ENCODE assay signal across 16 mouse cellular contexts in the genomic region with DNA sequence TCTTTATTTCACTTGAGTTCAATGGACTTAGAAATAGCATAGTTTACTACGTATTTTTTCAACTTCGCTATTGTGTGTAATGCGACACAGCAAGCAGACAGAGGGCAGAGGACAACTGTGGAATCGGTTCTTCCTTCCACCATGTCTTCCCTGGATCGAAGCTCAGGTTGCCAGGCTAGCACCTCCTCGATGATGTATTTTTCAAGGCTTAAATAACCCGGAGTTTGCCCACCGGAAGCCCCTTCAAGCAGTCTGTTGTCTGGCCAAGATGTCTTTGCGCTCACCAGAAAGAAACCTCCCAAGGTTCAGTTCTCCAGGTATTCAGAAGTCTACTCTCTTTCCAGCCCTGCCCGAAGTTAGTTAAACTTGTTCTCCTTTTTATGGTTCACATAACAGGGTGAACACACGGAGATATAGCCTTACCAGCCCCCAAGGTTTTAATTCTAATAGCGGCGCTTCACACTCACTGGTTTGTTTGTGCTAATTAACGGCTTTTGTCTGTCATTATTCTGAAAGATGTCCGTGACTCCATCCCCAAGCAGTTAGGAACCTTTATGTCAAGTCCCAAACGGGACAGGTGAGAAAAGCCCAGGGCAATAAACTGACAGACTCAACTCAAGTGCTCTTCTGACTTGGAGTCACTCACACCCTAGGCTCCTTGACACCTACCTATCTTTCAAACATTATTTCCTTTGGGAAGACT. TPM values are rescaled to one million over a fixed set of nuclear protein-coding genes. Genes with fewer than 3 reads are reported as not detected.
DNase-seq lines count a peak whose midpoint lies in the region; ATAC-seq and TF ChIP-seq lines count a peak whose summit lies in the region.
"Had no signal": no experiment of that assay in that cellular context is flagged by ENCODE, and none has a peak within 500 bp of the region (broad histone marks: within the 10 kb centered on the region; RNA-seq: fewer than 3 reads in every experiment).

No protein-coding gene starts in this region.

- H3K36me3 ChIP-seq in heart, embryonic 14.5 days (ENCODE audit: control insufficient read depth, insufficient read depth, low read length) = no peaks in the 10 kb centered on the region
- no peaks in the 10 kb centered on the region for H3K36me3 ChIP-seq in lung, embryonic 14.5 days (ENCODE audit: insufficient read depth)
- no peaks in the 10 kb centered on the region for H3K36me3 ChIP-seq in liver, embryonic 11.5 days (ENCODE audit: control insufficient read depth, insufficient read depth, low read length)
- H3K36me3 ChIP-seq in forebrain, embryonic 16.5 days (ENCODE audit: control insufficient read depth, insufficient read depth) = no peaks in the 10 kb centered on the region
- H3K36me3 ChIP-seq: embryonic facial prominence, embryonic 13.5 days; forebrain, embryonic 12.5 days had no signal

- intact Hi-C loops in heart, postnatal 10 days (cut with DNase I) = loop anchor here (5.0 kb wide), 1 partner anchor 129 kb away; no protein-coding TSS in a partner anchor

- H3K4me3 ChIP-seq in heart, embryonic 14.5 days (ENCODE audit: control insufficient read depth in 1 of 2, insufficient read depth in 1 of 2, low read depth in 1 of 2, low read length in 2 of 2) = peak overlapping the region in 1 of 2 experiments; percentile 59; a peak in 2 of 4 replicates
- H3K4me3 ChIP-seq in lung, embryonic 14.5 days (ENCODE audit: low read depth, low read length) = peak overlapping the region; percentile 56; the same call in 1 of the 2 replicates
- peak overlapping the region; percentile 78 for H3K4me3 ChIP-seq in liver, embryonic 11.5 days (ENCODE audit: low read depth, low read length)
- H3K4me3 ChIP-seq in forebrain, embryonic 16.5 days (replicated peaks; ENCODE audit: low read length) = no peak overlapping the region

- H3K9me3 ChIP-seq in heart, embryonic 14.5 days (ENCODE audit: control insufficient read depth, low read length) = 0 out of 2 replicates have a peak, but pooled peaks cover 3% of the 10 kb centered on the region
- H3K9me3 ChIP-seq in lung, embryonic 14.5 days (ENCODE audit: low read depth, low read length) = no peaks in the 10 kb centered on the region
- H3K9me3 ChIP-seq in liver, embryonic 11.5 days (ENCODE audit: control insufficient read depth, low read length) = no peaks in the 10 kb centered on the region
- H3K9me3 ChIP-seq in forebrain, embryonic 16.5 days (ENCODE audit: control insufficient read depth, low read length) = no peaks in the 10 kb centered on the region
- H3K9me3 ChIP-seq: embryonic facial prominence, embryonic 13.5 days; forebrain, embryonic 12.5 days had no signal

- 26% methylated on average over 16 of the region's 16 CpGs for WGBS in heart, embryonic 14.5 days
- WGBS in lung, embryonic 14.5 days = 18% methylated on average over 16 of the region's 16 CpGs
- 23% methylated on average over 16 of the region's 16 CpGs for whole genome bisulfite sequencing in liver, embryonic 11.5 days
- 17% methylated on average over 16 of the region's 16 CpGs for WGBS in forebrain, embryonic 16.5 days

- no peak for DNase-seq in heart, postnatal 10 days
- no peak for DNase-seq in lung, embryonic 14.5 days
- no peak for DNase-seq in lung, postnatal 4 days
- DNase-seq in brain, embryonic 14.5 days (ENCODE audit: low read depth) = peak; percentile 2
- DNase-seq in liver, embryonic 11.5 days (ENCODE audit: low spot score) = no peak
- DNase-seq in right cerebral cortex, adult 2 months (ENCODE audit: low spot score in 2 of 2) = no peak
- DNase-seq: cerebellum, adult 9-11 months; gastrocnemius, adult 2 months; spleen, adult 18-20 months; thymus, adult 18-20 months had no signal

- peaks cover 2 to 8% of the 10 kb centered on the region in 2 experiments; a peak in 1 of 4 replicates for H3K4me1 ChIP-seq in heart, embryonic 14.5 days (ENCODE audit: control insufficient read depth in 2 of 2, insufficient read depth in 2 of 2, low read length in 2 of 2)
- H3K4me1 ChIP-seq in lung, embryonic 14.5 days (ENCODE audit: insufficient read depth) = no peaks in the 10 kb centered on the region
- H3K4me1 ChIP-seq in liver, embryonic 11.5 days (replicated peaks; ENCODE audit: control insufficient read depth, insufficient read depth, low read length) = peaks cover 13% of the 10 kb centered on the region
- peaks cover 17% of the 10 kb centered on the region for H3K4me1 ChIP-seq in forebrain, embryonic 16.5 days (replicated peaks; ENCODE audit: control insufficient read depth, insufficient read depth, low read length)

- no peak overlapping the region for H3K9ac ChIP-seq in heart, embryonic 14.5 days (ENCODE audit: low read length)
- no peak overlapping the region for H3K9ac ChIP-seq in lung, embryonic 14.5 days
- H3K9ac ChIP-seq in liver, embryonic 11.5 days (ENCODE audit: low read depth, low read length) = no peak overlapping the region
- H3K9ac ChIP-seq in forebrain, embryonic 16.5 days (replicated peaks; ENCODE audit: low read depth, low read length) = no peak overlapping the region
- H3K9ac ChIP-seq: embryonic facial prominence, embryonic 13.5 days; forebrain, embryonic 12.5 days; hindbrain, embryonic 14.5 days had no signal

- TF ChIP-seq CTCF in lung, embryonic 14.5 days (IDR thresholded peaks at IDR 0.05; ENCODE audit: low read depth) = no peak
- no peak for TF ChIP-seq CTCF in brain, embryonic 14.5 days (IDR thresholded peaks at IDR 0.05; ENCODE audit: borderline replicate concordance, extremely low read depth, insufficient read depth, insufficient read length)

- TF ChIP-seq POLR2A in brain, embryonic 14.5 days (IDR thresholded peaks at IDR 0.05; ENCODE audit: borderline replicate concordance, extremely low read depth, insufficient read depth, insufficient read length, poor library complexity, severe bottlenecking) = no peak

- H3K27me3 ChIP-seq in heart, embryonic 14.5 days (ENCODE audit: control insufficient read depth, insufficient read depth, low read length) = peaks cover 76% of the 10 kb centered on the region
- H3K27me3 ChIP-seq in lung, embryonic 14.5 days (ENCODE audit: insufficient read depth, low read length) = peaks cover 66% of the 10 kb centered on the region
- peaks cover 61% of the 10 kb centered on the region for H3K27me3 ChIP-seq in liver, embryonic 11.5 days (replicated peaks; ENCODE audit: control insufficient read depth, insufficient read depth, low read length)
- H3K27me3 ChIP-seq in forebrain, embryonic 16.5 days (replicated peaks; ENCODE audit: control insufficient read depth, insufficient read depth, low read length) = peaks cover 63% of the 10 kb centered on the region

- ATAC-seq in heart, embryonic 14.5 days (ENCODE audit: insufficient number of reproducible peaks, insufficient read depth, low FRiP score, low read depth) = no peak
- no peak for ATAC-seq in lung, embryonic 14.5 days (ENCODE audit: insufficient read depth)
- no peak for ATAC-seq in liver, embryonic 11.5 days (replicated peaks; ENCODE audit: low FRiP score)
- no peak for ATAC-seq in forebrain, embryonic 16.5 days
- ATAC-seq: CD4-positive, CD25-positive, alpha-beta regulatory T cell, adult 4 months had no signal

- H3K4me2 ChIP-seq in heart, embryonic 14.5 days (ENCODE audit: low read length) = peak overlapping the region; percentile 76
- H3K4me2 ChIP-seq in lung, embryonic 14.5 days = peak overlapping the region; percentile 75
- peak overlapping the region; percentile 90 for H3K4me2 ChIP-seq in liver, embryonic 11.5 days
- H3K4me2 ChIP-seq in forebrain, embryonic 16.5 days (ENCODE audit: low read length) = no peak overlapping the region

- no peak overlapping the region for H3K27ac ChIP-seq in heart, embryonic 14.5 days (replicated peaks in 1 of 2; ENCODE audit: control insufficient read depth in 1 of 2, insufficient read depth in 1 of 2, low read depth in 2 of 2, low read length in 2 of 2)
- no peak overlapping the region for H3K27ac ChIP-seq in lung, embryonic 14.5 days (ENCODE audit: low read depth)
- H3K27ac ChIP-seq in liver, embryonic 11.5 days (ENCODE audit: low read depth, low read length) = no peak overlapping the region
- H3K27ac ChIP-seq in forebrain, embryonic 16.5 days (ENCODE audit: low read length) = no peak overlapping the region
- H3K27ac ChIP-seq: embryonic facial prominence, embryonic 13.5 days; forebrain, embryonic 12.5 days; gastrocnemius, adult 2 months; hindbrain, embryonic 14.5 days had no signal

RNA-seq across cellular contexts. Expression of a gene that starts 1.6 kb away (rescaled TPM):
- polyA plus RNA-seq in heart, embryonic 14.5 days (2014; fragmentation: Nextera tagmentation; extraction: Ambion mirVana) = 11.6 and 13.2 TPM in 2 replicates
- total RNA-seq in heart, postnatal 10 days (2021) = 1 to 10 TPM; 6.9 to 9.6 TPM
- polyA plus RNA-seq in lung, embryonic 14.5 days (2014; fragmentation: Nextera tagmentation; extraction: Ambion mirVana) = 27.6 and 28.1 TPM in 2 replicates
- 1.8 and 2.7 TPM in 2 replicates for polyA plus RNA-seq in brain, embryonic 14.5 days (2012; rRNA removed)
- 46.6 and 47.6 TPM in 2 replicates for polyA plus RNA-seq in liver, embryonic 11.5 days (2014; fragmentation: Nextera tagmentation; extraction: Ambion mirVana)
- polyA plus RNA-seq in forebrain, embryonic 16.5 days (2015; fragmentation: Nextera tagmentation; extraction: Ambion mirVana) = 3.3 and 5.1 TPM in 2 replicates

RNA-seq across cellular contexts. Expression of a gene that starts 56.8 kb away (rescaled TPM):
- 48.0 and 48.5 TPM in 2 replicates for polyA plus RNA-seq in heart, embryonic 14.5 days (2014; fragmentation: Nextera tagmentation; extraction: Ambion mirVana)
- total RNA-seq in heart, postnatal 10 days (2021) = 10 to 100 TPM; 11.5 to 11.8 TPM
- polyA plus RNA-seq in lung, embryonic 14.5 days (2014; fragmentation: Nextera tagmentation; extraction: Ambion mirVana) = 87.4 and 87.5 TPM in 2 replicates
- polyA plus RNA-seq in brain, embryonic 14.5 days (2012; rRNA removed) = 18.5 and 28.8 TPM in 2 replicates
- polyA plus RNA-seq in liver, embryonic 11.5 days (2014; fragmentation: Nextera tagmentation; extraction: Ambion mirVana) = 77.0 and 85.7 TPM in 2 replicates
- 30.2 and 37.9 TPM in 2 replicates for polyA plus RNA-seq in forebrain, embryonic 16.5 days (2015; fragmentation: Nextera tagmentation; extraction: Ambion mirVana)
